In the genomic region with DNA sequence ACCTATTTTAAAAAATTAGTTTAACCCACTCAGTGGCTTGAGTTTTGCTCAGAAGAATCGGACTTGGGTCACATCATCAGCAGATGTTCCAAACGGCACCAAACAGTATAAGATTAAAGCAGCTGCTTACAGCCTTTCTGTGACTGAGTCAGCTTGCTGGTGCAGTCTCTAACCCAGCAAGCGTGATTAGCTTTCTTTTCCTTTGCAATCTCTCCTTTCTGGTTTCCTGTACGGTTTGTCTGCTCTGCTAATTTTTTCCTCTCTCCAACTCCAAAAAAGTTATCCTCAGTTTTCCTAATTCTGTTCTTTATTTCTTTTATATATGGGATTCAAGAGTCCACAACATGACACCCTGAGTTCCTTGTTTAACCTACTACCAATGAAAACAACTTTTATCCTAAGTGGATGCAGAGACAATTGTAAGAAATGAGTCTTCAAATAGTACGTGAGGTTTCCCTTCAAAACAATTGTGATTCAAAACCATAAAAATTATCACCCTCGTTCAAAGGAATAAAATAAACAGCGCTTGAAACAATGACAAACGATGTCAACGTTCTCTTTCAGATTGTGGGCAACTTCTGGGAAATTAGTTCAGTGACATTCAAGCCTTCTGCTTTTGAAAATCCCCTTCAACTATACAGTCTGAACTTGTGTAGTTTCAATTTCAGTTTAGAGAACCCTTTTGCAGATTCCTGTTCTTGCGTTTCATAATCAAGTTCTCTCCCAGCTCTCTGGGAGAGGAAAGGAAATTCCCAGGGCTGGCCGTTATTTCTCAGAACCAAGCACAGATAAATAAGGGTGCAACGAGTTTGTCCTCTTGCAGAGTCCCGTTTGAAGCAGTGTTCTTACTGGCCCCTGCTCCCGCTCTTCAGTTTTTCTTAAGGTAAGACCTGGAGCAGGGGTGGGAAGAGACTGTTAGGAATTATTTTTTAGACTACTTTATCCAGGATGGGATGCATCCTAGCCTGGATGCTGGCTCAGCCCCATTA, we compare ENCODE assay signal across 9 mouse cellular contexts. TPM values are rescaled to one million over a fixed set of nuclear protein-coding genes. Genes with fewer than 3 reads are reported as not detected.
A peak's percentile ranks its signal among the peaks of the same experiment; 100 is the strongest.
DNase-seq lines count a peak whose midpoint lies in the region; ATAC-seq and TF ChIP-seq lines count a peak whose summit lies in the region.
"Had no signal": no experiment of that assay in that cellular context is flagged by ENCODE, and none has a peak within 500 bp of the region (broad histone marks: within the 10 kb centered on the region; RNA-seq: fewer than 3 reads in every experiment).

No protein-coding gene starts in this region.

- H3K9ac ChIP-seq in lung, postnatal 0 days (replicated peaks; ENCODE audit: low read depth), result 0 out of 2 replicates have a peak overlapping the region, but pooled peaks have one; percentile 16

- no peak for TF ChIP-seq CTCF in lung, postnatal 0 days (IDR thresholded peaks at IDR 0.05)

- no peak for DNase-seq in frontal cortex, postnatal 14 days (ENCODE audit: low spot score in 2 of 2)
- peak; percentile 25 for DNase-seq in Muller cell, postnatal 12 days (ENCODE audit: inconsistent ontology term)
- peak; percentile 85 for DNase-seq in induced T-regulatory cell, adult 2 months (ENCODE audit: low read depth)
- DNase-seq in lung, postnatal 0 days (ENCODE audit: low spot score), result peak; percentile 64
- no peak for DNase-seq in urinary bladder, postnatal 36 days (ENCODE audit: low spot score in 2 of 2)
- no peak for DNase-seq in gastrocnemius, adult 8-10 months (ENCODE audit: low spot score in 2 of 2)
- no peak for DNase-seq in urinary bladder, postnatal 14 days (ENCODE audit: low spot score)

- H3K4me1 ChIP-seq in lung, postnatal 0 days (ENCODE audit: insufficient read depth, low read depth, low read length), result no peaks in the 10 kb centered on the region

- H3K27me3 ChIP-seq in lung, postnatal 0 days (replicated peaks; ENCODE audit: insufficient read depth, low read length), result no peaks in the 10 kb centered on the region

- WGBS in lung, postnatal 0 days, result 27% methylated on average over 14 of the region's 14 CpGs

- TF ChIP-seq EP300 in lung, postnatal 0 days (IDR thresholded peaks at IDR 0.05), result no peak

- peak overlapping the region; percentile 16; the same call in 1 of the 2 replicates for H3K27ac ChIP-seq in lung, postnatal 0 days (ENCODE audit: low read length)

- ATAC-seq in frontal cortex, adult (ENCODE audit: low TSS enrichment), result peak; percentile 51
- ATAC-seq in lung, postnatal 0 days, result no peak

- H3K4me2 ChIP-seq in lung, postnatal 0 days (replicated peaks; ENCODE audit: low read depth, low read length), result peak overlapping the region; percentile 51

- no peaks in the 10 kb centered on the region for H3K36me3 ChIP-seq in lung, postnatal 0 days (ENCODE audit: insufficient read depth, low read length)

- no peaks in the 10 kb centered on the region for H3K9me3 ChIP-seq in lung, postnatal 0 days (ENCODE audit: low read length)

- peak overlapping the region; percentile 35 for H3K4me3 ChIP-seq in lung, postnatal 0 days (ENCODE audit: low read depth, low read length)

RNA-seq across cellular contexts. Expression of gene Gbp5, which starts 2.6 kb away (rescaled TPM):
- polyA plus RNA-seq in lung, postnatal 0 days (2015; fragmentation: Nextera tagmentation; extraction: Ambion mirVana), result 0.27 and 0.44 TPM in 2 replicates
- 1 to 10 TPM; 1.7 to 3.7 (median 2.1) TPM for total RNA-seq in gastrocnemius, adult 8-10 months (2022)
- total RNA-seq: ES-E14 had no signal

RNA-seq across cellular contexts. Expression of gene Gbp7, which starts 33.7 kb away (rescaled TPM):
- polyA plus RNA-seq in lung, postnatal 0 days (2015; fragmentation: Nextera tagmentation; extraction: Ambion mirVana), result 12.6 and 15.6 TPM in 2 replicates
- total RNA-seq in gastrocnemius, adult 8-10 months (2022), result 1 to 10 TPM; 3.0 to 7.7 (median 5.5) TPM

Comparison
In these comparisons a context has a peak if more than half of its experiments do, and no peak if none do; other contexts are left out.
1. DNase-seq: peak in Muller cell, postnatal 12 days (single experiment), induced T-regulatory cell, adult 2 months (single experiment) and lung, postnatal 0 days (single experiment); none in frontal cortex, postnatal 14 days (0 of 2), urinary bladder, postnatal 36 days (0 of 2), gastrocnemius, adult 8-10 months (0 of 2) and urinary bladder, postnatal 14 days (single experiment).